13 mouse cellular contexts compared by ENCODE assay signal in the genomic region with DNA sequence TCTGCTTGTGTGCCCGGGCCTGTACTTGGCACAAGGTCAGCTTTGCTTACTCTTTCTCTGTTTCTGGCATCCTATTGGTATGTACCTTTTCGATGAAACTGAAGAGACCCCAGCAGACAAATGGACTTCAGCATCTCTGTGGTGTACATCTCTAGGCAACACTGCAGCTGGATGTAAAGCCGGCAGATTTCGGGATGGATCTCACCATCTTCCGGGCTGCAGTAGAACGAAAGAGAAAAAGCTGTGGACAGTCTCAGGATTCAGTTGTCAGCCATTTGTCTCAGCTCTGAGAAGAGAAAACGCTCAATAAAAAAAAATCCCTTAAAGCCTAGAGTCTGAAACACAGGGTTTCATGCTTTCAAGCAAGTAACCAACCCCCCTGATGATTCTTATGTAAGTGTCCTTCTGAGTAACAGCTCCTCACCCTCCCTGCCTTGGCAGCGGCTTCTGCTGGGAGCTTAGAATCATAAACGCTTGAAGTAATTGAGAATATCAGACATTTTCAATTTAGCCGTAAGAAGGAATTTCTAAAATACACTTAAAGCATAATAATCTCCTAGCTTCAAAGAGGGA.
A peak's percentile ranks its signal among the peaks of the same experiment; 100 is the strongest.
DNase-seq lines count a peak whose midpoint lies in the region.
"Had no signal": no experiment of that assay in that cellular context is flagged by ENCODE, and none has a peak within 500 bp of the region (broad histone marks: within the 10 kb centered on the region; RNA-seq: fewer than 3 reads in every experiment).

No protein-coding gene starts in this region.

- intact Hi-C loops in left cerebral cortex, postnatal 4 days (cut with DNase I), result no loop called here

- DNase-seq in adrenal gland, postnatal 25 days, result peak; percentile 7
- DNase-seq in adrenal gland, adult 2 months, result no peak
- peak; percentile 73 for DNase-seq in left cerebral cortex, adult 11 months (ENCODE audit: low spot score)
- no peak for DNase-seq in left cerebral cortex, postnatal 4 days
- peak; percentile 43 for DNase-seq in cerebellum, adult 11 months
- peak; percentile 31 to 43 for DNase-seq in layer of hippocampus, postnatal 36 days
- DNase-seq in c-Kit-positive CD71-positive TER-119-positive erythroid progenitor cells, embryonic 14.5 days (ENCODE audit: low spot score), result no peak
- no peak for DNase-seq in testis, postnatal 10 days (ENCODE audit: low spot score)
- DNase-seq: heart, adult 18-20 months; heart, postnatal 10 days; kidney, adult 9 months; lung, embryonic 14.5 days; thymus, postnatal 36 days had no signal

Comparison
In these comparisons a context has a peak if more than half of its experiments do, and no peak if none do; other contexts are left out.
1. DNase-seq: peak in adrenal gland, postnatal 25 days (single experiment), left cerebral cortex, adult 11 months (single experiment), cerebellum, adult 11 months (single experiment) and layer of hippocampus, postnatal 36 days (2 of 2); none in adrenal gland, adult 2 months (single experiment), left cerebral cortex, postnatal 4 days (single experiment), c-Kit-positive CD71-positive TER-119-positive erythroid progenitor cells, embryonic 14.5 days (single experiment) and testis, postnatal 10 days (single experiment).